Mouse (Mus musculus) retina, postnatal 1 day (tissue): ENCODE measurements around the gene Crb1.

Experiments
- DNase-seq: peaks from one replicate; pipeline ENCODE4 v3.0.0-alpha.2; 2012

Crb1 gene

GRCm38 (mm10) chr1:139223804-139224203 is 153.1 kb downstream of the Crb1 start:
- no peak for DNase-seq

- DNase-seq, result no peak
Measured at GRCm38 (mm10) chr1:139215311-139215710, 161.6 kb downstream of the Crb1 start.

GRCm38 (mm10) chr1:139210505-139210904 is 166.4 kb downstream of the Crb1 start:
- DNase-seq, result no peak

- peak; percentile 9 for DNase-seq
Measured at GRCm38 (mm10) chr1:139209796-139210195, 167.1 kb downstream of the Crb1 start.

- no peak for DNase-seq
Measured at GRCm38 (mm10) chr1:139206259-139206658, 170.6 kb downstream of the Crb1 start.

- DNase-seq, result no peak
Measured at GRCm38 (mm10) chr1:139203026-139203425, 173.9 kb downstream of the Crb1 start.

- peak; percentile 6 for DNase-seq
Measured at GRCm38 (mm10) chr1:139194428-139195028, 182.4 kb downstream of the Crb1 start.

GRCm38 (mm10) chr1:139194011-139194410 is 182.9 kb downstream of the Crb1 start:
- DNase-seq, result peak; percentile 11

- no peak for DNase-seq
Measured at GRCm38 (mm10) chr1:139192635-139193034, 184.3 kb downstream of the Crb1 start.

- no peak for DNase-seq
Measured at GRCm38 (mm10) chr1:139180481-139181149, 196.3 kb downstream of the Crb1 start.

- DNase-seq, result no peak
Measured at GRCm38 (mm10) chr1:139179707-139180106, 197.2 kb downstream of the Crb1 start.

GRCm38 (mm10) chr1:139174058-139174832 is 202.7 kb downstream of the Crb1 start:
- no peak for DNase-seq

- DNase-seq, result peak; percentile 73
Measured at GRCm38 (mm10) chr1:139162814-139163213, 214.1 kb downstream of the Crb1 start.

GRCm38 (mm10) chr1:139161619-139162018 is 215.3 kb downstream of the Crb1 start:
- peak; percentile 65 for DNase-seq

- DNase-seq, result peak; percentile 56
Measured at GRCm38 (mm10) chr1:139156397-139156796, 220.5 kb downstream of the Crb1 start.

GRCm38 (mm10) chr1:139153493-139153892 is 223.4 kb downstream of the Crb1 start:
- peak; percentile 59 for DNase-seq

GRCm38 (mm10) chr1:139153006-139153405 is 223.9 kb downstream of the Crb1 start:
- peak; percentile 15 for DNase-seq
